Mouse (Mus musculus) c-Kit-negative CD71-positive TER-119-positive erythroid progenitor cells, embryonic 14.5 days (primary cell): ENCODE results near the gene 2610028H24Rik.

Experiments
- DNase-seq: peaks from one replicate; pipeline ENCODE4 v3.0.0-alpha.2; 2013; ENCODE audit warnings: low read depth, low spot score

Gene 2610028H24Rik

DNA sequence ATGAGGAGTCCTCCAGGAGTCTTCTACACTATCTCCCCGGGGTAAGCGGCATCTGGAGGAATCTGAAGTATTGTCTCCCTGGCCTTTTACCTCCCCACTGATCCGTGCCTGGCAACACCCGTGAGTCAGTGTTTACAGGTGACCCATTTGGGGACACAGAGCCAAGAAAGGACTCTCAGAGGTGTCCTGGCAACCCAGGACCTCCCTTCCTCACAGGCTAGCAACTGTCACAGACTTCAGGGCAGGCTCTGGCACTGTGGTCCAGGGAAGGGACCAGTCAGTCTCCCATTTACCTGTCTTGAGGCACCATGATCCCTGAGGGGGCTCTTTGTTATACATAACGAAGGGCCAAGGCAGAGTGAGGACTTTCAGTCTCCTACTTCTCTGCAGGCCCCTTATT is at the start of gene 2610028H24Rik:
2610028H24Rik (plus strand) TSS at position 231 of the 400 bp plus-strand sequence.
- no peak for DNase-seq

- no peak for DNase-seq
Observed at GRCm38 (mm10) chr10:76408520-76408919, 40.4 kb upstream of the 2610028H24Rik start.

DNA sequence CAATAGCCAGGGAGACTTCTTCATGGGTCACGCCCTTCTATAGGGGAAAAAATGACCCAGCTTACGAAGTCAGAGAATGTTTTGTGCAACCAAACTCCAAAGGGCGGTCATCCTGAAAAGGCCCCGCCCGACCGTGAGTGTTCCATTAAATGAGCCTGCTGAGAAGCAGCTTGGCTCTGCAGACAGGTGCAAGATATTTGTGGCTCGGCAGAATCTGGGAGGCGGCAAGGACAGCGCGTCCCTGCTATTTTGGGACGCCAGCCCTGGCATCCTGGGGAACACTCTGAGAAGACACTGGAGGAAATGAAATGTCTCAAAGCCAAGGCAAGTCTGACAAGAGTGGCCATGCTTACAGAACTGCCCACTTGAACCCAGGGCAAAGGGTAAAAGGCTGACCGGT is 32.1 kb upstream of the 2610028H24Rik start:
- no peak for DNase-seq

DNA sequence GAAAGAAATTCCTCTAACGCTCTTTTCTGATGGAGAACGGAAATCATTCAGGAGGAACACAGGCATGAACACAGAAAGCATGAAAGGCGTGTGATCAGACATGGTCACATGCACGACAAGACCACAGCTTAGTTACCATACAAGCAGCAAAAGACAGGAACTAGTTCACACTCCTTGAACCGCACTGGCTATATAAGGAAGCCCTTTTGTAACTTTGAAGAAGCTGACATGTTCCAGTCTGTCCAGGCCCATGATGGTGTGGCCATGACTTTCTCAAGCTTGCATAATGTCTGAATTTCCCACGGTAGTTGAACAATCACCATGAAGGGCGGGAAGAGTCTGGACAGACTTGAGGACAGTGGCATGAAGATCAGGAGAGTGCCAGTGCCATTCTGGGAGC is 23.2 kb upstream of the 2610028H24Rik start:
- DNase-seq: no peak

DNA sequence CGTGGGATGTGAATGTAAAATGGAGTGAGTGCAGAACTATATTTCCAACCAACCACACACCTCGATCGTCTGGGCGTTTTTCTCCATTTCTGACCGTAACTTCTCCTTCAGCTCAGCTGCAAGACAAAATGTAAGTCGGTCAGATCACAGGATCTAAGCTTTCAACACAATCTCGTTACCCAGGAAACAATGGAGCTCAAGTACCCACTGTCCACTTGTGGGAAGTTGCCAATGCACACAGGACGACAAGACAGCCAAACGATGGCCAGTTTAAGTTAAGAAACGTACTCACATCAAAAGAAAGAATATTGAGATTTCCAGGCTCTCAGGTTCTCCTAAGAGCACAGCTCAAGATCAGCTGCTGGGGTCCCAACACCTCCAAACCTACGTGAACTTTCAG is 15.0 kb upstream of the 2610028H24Rik start:
- no peak for DNase-seq

- no peak for DNase-seq
Observed at GRCm38 (mm10) chr10:76439107-76439890, 9.6 kb upstream of the 2610028H24Rik start.

- DNase-seq: no peak
Observed at GRCm38 (mm10) chr10:76440281-76440680, 8.6 kb upstream of the 2610028H24Rik start, which contains the start of gene AC141477.1. AC141477.1 (minus strand) TSS chr10:76440444.

DNA sequence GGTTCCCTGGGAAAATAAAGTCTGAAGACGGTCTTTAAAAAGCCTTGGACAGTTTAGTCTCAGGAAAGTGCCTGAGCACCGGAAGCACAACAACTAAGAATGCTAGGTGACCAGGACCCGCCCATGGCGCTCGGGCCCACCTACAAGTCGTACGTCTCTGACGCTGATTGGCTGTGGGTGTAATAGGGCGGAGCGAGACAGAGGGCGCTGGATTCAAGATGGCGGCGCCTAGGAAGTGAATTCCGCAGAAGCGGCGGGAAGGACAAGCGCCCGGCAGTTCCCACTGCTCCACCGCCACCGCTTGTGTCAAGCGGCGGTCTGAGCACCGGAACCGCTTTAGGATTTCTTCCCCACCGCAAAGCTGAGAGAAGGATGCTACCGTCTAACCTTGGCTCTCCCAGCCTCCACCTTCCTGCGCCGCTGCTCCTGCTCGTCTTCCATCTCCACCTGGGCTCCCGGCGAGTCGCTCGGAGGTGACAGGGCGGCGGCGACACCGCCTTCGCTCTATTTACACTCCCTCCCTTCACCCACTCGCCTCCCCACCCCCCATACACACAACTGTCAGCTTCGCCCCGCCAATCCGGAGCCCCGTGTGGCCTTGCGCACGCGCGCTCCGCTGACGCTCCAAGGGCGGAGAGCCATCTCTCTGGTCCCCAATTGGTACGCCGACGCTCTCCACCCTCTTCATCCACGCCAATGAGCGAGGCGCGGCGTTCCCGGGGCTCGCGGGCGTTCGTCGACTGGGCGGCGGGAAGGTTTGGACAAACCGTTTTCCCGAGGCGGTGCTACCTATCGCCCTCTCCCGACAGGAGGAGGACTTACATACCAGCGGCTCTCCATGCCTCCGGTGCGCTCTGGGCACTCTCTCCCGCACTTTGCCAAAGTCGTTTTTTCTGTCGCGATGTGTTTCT is 6.4 kb upstream of the 2610028H24Rik start, which contains the start of gene Pcnt:
Pcnt (minus strand) TSS at position 609 of the 911 bp plus-strand sequence.
- peak; percentile 96 for DNase-seq

DNA sequence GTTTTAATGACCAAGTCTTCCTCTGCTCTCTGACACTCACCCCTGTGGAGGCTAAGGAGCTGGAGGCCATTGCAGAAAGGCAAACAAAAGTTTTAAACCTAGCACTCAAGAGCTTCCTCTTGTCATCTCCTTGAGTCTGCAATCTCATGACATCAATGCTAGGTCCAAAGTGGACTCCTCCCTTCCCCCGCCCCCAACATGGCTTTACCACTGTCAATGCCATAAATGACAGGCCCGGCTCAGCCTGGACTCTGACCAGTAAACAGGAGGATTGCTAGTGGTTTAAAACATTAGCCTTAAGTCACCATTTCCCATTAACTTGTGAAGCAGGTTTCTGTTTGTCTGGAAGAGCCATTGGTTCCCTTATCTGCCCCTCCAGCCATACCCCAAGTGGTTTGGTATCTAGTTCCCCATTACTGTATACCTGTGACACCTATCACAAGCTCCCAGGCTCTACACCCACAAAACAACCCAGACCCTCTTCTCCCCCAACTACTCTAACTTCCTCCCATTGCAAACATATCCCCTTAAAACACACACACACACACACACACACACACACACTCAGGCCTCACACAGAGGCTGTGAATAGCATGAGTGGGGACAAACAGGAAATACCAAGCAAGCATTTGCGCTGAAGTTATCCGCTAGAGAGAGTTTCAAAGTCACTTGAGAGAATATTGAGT is 2.7 kb upstream of the 2610028H24Rik start:
- DNase-seq: no peak

GRCm38 (mm10) chr10:76447406-76448229 is 1.3 kb upstream of the 2610028H24Rik start:
- no peak for DNase-seq

GRCm38 (mm10) chr10:76455289-76455688 is 6.4 kb downstream of the 2610028H24Rik start:
- DNase-seq: no peak

DNA sequence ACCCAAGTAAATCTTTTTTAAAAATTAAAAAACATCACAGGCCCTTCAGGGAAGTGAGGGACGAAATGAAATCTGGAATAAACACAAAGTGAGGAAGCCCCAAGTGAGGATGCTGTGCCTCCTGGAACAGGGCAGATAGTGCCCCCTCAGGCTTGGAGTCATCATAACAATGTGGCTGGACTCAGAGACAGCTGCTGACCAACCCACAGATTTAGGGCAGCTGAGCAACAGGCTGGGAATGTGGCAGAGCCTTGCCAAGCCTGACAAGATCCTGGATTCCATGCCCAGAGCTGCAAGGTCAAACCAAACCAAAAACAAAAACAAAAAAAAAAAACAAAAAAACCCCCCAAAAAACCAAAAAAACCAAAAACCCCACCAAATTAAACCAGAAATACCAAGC is 12.4 kb downstream of the 2610028H24Rik start:
- no peak for DNase-seq

DNA sequence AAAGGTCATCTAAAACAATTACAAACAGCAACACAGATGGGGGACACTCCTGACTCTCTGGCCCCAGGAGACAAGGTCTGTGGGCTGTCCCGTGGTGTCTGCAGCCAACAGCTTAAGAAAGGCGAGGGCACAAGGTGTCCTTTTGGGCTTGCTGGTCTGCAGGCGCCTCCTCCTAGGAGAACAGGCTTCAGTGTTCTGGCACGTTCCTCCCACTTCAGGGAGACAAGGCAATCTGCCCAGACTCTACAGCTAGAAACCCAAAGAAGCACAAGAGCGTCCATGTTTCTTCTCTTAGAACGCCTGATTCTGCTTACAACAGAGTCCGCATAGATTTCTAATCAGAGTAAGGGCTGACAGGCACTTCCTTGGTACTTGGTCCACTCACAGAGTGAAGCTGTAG is 13.4 kb downstream of the 2610028H24Rik start:
- DNase-seq: no peak

DNA sequence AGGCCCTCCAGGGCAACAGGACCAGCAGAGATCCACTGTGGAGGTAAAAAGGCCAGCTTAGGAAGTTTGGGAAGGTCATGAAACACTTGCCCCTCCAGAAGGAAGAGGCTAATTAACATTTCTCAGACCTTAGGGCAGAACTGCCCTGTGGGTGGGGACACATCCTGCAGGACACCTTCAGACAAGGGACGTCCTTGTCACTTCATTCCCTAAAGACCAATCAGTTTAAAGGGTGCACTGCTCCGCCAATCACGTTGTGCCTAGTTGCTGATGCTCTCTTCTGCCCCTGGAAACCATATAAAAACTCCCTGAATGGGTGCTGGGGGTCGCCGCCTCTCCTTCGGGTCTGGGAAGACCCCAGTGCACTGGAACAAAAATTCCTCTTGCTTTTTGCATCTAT is 13.8 kb downstream of the 2610028H24Rik start:
- DNase-seq: no peak

GRCm38 (mm10) chr10:76468203-76469162 is 19.6 kb downstream of the 2610028H24Rik start, which contains the start of the genes Mcm3ap and Ybey:
Mcm3ap (plus strand) TSS chr10:76468927.
Ybey (minus strand) TSS chr10:76469114.
- peak; percentile 78 for DNase-seq

DNA sequence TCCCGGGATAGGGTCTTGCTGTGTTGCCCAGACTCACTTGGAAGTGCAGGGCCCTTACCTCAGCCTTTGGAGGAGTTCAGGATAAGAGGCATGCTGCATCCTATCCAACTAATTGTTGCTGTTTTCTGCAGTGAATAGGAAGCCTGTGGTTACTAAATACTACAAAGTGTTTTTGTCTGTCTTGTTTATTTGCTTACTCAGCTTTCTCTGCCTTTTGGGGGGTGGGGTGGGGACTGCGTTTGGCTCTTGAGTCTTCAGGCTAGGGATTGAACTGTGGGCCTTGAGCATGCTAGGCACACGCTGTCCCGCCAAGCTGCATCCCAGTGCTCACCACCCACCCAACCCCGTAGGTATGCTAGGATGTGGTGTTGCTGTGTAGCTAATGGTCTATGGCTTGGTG is 24.9 kb downstream of the 2610028H24Rik start:
- no peak for DNase-seq

DNA sequence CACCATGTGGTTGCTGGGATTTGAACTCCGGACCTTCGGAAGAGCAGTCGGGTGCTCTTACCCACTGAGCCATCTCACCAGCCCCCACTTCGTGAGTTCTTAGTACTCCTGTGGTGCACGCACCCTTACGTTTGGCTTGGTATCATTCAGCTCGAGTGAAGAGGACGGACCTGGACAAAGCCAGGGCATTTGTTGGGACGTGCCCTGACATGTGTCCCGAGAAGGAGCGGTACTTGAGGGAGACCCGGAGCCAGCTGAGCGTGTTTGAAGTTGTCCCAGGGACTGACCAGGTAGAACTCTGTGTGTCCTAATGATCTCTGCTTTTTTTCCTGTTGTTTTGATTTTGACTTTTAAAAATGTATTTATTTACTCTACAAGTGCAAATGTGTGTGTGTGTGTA is 32.0 kb downstream of the 2610028H24Rik start:
- no peak for DNase-seq

DNA sequence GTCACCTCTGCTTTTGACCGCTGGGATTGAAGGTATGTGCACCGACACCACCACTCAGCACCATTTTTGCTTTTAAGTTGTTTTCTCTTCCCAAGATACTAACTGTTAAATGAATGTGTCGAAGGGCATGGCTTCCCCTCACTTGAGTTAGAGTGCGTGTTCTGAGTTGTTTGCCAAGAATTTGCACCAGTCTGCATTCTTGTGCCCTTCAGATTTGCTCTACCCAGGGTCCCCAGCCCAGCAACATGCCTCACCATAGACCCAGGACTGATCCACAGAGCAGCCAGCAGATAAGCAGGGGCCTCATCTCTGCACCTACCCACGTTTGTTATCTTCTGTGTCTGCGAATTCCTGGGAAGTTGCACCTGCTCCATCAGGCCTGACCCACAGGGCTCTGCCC is 32.6 kb downstream of the 2610028H24Rik start:
- DNase-seq: no peak

- no peak for DNase-seq
Observed at GRCm38 (mm10) chr10:76486302-76486701, 37.4 kb downstream of the 2610028H24Rik start.

DNA sequence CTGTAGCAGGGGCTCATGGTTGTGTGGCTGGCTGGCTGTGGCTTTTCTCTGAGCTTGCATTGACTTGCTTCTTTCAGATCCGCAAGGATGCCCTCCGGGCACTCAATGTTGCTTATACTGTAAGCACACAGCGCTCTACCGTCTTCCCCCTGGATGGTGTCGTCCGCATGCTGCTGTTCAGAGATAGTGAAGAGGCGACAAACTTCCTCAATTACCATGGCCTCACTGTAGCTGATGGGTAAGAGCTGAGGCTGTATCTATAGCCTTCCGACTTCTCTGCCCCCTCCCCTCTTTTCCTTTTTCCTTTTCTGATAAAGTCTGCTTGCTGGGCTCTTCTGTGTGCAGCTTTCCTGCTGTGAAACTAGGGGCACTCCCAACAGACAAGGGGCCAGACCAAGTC is 39.4 kb downstream of the 2610028H24Rik start:
- no peak for DNase-seq
